Mouse (Mus musculus) mammary gland, adult 2 months (tissue): Measurements from ENCODE around the gene Dr1. TPM values are rescaled to one million over a fixed set of nuclear protein-coding genes. Genes with fewer than 3 reads are reported as not detected.

Experiments used
- polyA plus RNA-seq: library from polyadenylated mRNA; depleted of rRNA; stranded (reverse); fragments of >200 nt; gene quantifications from 2 replicates; pipeline ENCODE4 v1.2.3, GENCODE M21; 2012; ENCODE audit warnings: low replicate concordance; rRNA removed

The Dr1 gene
- 16.5 and 31.6 TPM in 2 replicates for polyA plus RNA-seq

DNA sequence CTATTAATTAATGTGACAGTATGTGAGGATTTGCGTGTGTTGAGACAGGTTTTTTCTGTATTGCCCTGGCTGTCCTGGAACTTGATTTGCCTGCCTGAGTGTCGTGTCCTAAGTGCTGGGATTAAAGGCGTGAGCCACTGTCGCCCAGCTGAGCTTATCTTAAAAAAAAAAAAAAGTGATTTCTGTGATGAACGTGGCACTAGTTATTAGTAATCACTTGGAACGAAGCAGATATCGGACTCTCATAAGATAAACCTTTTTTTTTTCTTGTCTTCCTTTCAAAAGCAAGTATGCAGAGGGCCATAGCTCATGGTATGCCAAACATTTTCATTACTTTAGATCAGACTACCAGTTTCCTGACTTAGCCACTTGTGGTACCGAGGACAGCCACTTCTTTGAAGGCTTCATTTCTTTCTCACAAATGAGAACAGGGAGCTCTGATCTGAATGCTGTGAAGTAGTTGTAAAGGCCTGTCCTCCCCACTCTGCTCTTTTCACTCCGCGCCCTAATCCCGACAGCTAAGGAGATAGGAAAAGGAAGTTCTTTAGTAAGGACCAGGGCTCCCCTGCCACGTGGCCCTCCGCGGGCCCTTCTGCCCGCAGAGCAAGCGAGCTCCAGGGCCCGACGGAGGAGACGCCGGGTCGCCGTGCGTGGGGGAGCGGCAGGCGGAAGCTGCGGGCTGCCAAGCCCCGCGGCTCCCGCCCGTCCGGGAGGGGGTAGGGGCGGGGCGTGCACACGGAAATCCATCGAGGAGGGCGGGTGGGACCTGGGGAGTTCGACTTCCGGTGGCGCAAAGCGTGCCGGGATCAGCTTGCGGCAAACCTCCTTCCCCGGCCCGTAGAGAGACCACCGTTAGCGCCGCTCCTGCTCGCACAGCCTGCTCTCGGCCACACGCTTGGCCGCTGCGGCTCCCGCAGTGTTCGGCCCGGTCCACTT lies at the start of gene Dr1:
Gene Dr1 (plus strand): TSS at position 771 of the 936 bp plus-strand sequence.

DNA sequence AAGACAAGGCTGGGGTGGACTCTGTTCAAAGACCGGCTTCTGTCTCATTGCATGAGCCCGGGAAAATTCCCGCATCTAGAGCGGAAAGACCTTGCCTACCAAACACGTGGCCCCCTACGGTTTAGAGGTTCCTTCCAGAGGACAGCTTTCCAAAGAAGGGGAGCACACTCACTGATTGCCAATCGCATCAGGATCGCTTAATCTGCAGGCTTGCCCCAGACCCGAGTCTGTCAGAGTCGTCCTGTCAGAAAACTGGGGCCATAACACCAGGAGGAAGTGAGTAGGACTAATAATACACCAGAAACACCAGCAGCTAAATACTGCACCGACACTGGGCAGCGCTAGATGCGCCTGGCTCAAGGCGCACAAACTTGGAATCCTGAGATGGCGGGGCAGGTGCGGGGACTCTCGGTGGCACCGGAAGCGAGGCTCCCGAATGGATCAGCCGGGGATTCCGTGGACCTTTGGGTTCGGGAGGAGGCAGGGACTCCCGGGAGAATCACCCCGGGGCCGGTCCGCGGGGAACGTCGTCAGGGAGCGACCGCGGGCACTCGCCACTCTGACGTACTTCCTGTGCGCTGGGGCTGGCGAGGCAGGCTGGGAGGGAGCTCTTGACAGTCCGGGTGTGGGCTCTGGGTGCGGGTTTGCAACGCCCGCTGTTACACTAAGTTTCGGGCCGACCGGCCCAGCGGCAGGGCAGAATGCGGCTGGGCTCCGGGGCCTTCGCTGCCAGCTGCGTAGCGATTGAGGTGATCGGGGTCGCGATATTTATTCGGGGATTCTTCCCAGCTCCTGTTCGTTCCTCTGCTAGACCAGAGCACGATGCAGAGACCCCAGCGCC lies 43.7 kb downstream of the Dr1 start, which contains the start of gene Pigg:
Gene Pigg (plus strand): TSS at position 386 of the 841 bp plus-strand sequence.

Other genes with a start within 250 kb of the Dr1 start
- 8.4 and 13.9 TPM in 2 replicates for gene Mtf2, start 203.2 kb upstream of the Dr1 start, polyA plus RNA-seq
- 87.9 and 224 TPM in 2 replicates for gene Tmed5, start 136.3 kb upstream of the Dr1 start, polyA plus RNA-seq
- gene Ccdc18, start 136.0 kb upstream of the Dr1 start, polyA plus RNA-seq: 0.16 TPM in 1 of 2 replicates, not detected in the other
- 5.3 and 8.4 TPM in 2 replicates for gene Pigg, start 43.7 kb downstream of the Dr1 start, polyA plus RNA-seq
- gene Gm42517, start 99.0 kb downstream of the Dr1 start, polyA plus RNA-seq: 4.7 and 14.9 TPM in 2 replicates
- not detected in 2 replicates for gene Pde6b, start 119.5 kb downstream of the Dr1 start, polyA plus RNA-seq
- gene Atp5k, start 165.6 kb downstream of the Dr1 start, polyA plus RNA-seq: 26.6 and 48.0 TPM in 2 replicates
- gene Mfsd7a, start 180.0 kb downstream of the Dr1 start, polyA plus RNA-seq: 8.6 and 13.8 TPM in 2 replicates
- 4.6 and 11.1 TPM in 2 replicates for gene Pcgf3, start 192.3 kb downstream of the Dr1 start, polyA plus RNA-seq